Mouse (Mus musculus) brown adipose tissue, adult 24 weeks (tissue): ENCODE results near the gene Cdrt4. TPM values are rescaled to one million over a fixed set of nuclear protein-coding genes. Genes with fewer than 3 reads are reported as not detected.
A peak's percentile ranks its signal among the peaks of the same experiment; 100 is the strongest.

Experiments used
- H3K27ac ChIP-seq: fragments of 200-500 bp; replicated peaks from 2 replicates; pipeline ENCODE4 v1.5.1; 2012; ENCODE audit warnings: low read depth, mild to moderate bottlenecking, low read length
- H3K4me1 ChIP-seq: fragments of 200-500 bp; 2 replicates; pipeline ENCODE4 v1.6.1; 2012; ENCODE audit warnings: low read length, mixed read lengths; ENCODE audit not compliant: control insufficient read depth, insufficient read depth, insufficient read length
- H3K4me3 ChIP-seq: fragments of 200-500 bp; 2 replicates; pipeline ENCODE4 v1.5.1; 2012; ENCODE audit warnings: low read depth, mild to moderate bottlenecking, low read length, moderate library complexity; ENCODE audit not compliant: insufficient read depth
- polyA plus RNA-seq: library from polyadenylated mRNA; stranded (reverse); fragments of >200 nt; gene quantifications from 2 replicates; pipeline ENCODE4 v1.2.4, GENCODE M21; 2012; ENCODE audit not compliant: missing spikeins, insufficient read depth, insufficient read length

The Cdrt4 gene
- polyA plus RNA-seq, result not detected in 2 replicates

DNA sequence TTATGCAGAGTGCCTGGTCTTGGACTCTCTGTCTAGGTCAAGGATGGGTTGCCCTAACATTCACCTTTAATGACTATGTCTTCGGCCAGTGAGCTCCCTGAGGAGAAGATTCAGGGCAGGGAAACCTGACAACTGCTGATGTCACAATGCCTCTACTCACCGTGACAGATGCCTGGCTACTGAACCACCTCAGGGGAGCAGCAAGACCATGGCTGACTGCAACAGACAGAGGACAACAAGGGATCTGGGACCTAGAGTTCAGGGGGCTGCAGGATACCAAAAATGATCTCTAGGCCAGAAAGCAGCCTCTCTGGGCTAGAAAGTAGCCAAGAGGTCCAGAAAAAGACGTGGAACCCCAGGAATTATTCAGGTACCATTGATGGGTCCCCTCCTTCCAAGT lies at the start of gene Cdrt4:
Gene Cdrt4, plus strand, starts transcription at position 182 of the 400 bp plus-strand sequence.
- H3K4me1 ChIP-seq, result no peaks in the 10 kb centered on the region
- H3K27ac ChIP-seq, result no peak within 1 kb of the TSS
- no peak within 1 kb of the TSS for H3K4me3 ChIP-seq

DNA sequence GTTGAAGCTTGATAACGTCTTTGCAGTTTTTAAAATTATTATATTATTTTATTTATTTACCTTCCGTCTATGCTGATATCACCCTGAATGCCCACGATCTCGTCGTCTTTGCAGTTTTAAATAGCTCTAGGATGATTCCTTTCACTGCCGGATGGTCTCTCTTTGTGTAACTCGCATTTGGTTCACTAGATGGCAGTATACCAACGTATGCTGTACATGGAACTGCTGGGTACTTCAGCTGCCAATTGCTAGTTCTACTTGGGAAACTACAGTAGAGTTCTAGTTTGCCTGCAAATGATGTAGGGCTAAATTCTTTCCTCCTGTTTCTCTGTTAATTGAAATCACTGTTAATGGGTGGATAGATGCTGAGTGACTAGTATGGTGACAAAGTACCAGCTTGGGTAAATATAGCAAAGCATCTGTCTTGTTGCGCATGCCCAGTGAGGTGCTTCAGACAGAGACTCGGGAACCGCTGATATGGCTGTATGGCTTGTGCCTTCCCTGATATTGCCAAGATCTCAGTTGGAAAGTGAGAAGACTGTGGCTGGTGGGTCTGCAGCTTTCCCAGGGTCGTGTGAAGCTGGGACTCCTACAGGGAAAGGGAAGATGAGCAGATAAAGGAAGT lies 49.2 kb upstream of the Cdrt4 start:
- H3K4me3 ChIP-seq, result no peak overlapping the region
- no peaks in the 10 kb centered on the region for H3K4me1 ChIP-seq
- no peak overlapping the region for H3K27ac ChIP-seq

GRCm38 (mm10) chr11:62903871-62904495 lies 47.0 kb upstream of the Cdrt4 start:
- Histone ChIP-seq H3K4me1 (no peaks in the 10 kb centered on the region), H3K4me3 (no peak overlapping the region), H3K27ac (no peak overlapping the region)

GRCm38 (mm10) chr11:62909720-62910306 lies 41.2 kb upstream of the Cdrt4 start:
- Histone ChIP-seq H3K4me1 (no peaks in the 10 kb centered on the region), H3K4me3 (no peak overlapping the region), H3K27ac (no peak overlapping the region)

GRCm38 (mm10) chr11:62911362-62911761 lies 39.6 kb upstream of the Cdrt4 start:
- Histone ChIP-seq H3K4me3 (no peak overlapping the region), H3K27ac (no peak overlapping the region), H3K4me1 (no peaks in the 10 kb centered on the region)

DNA sequence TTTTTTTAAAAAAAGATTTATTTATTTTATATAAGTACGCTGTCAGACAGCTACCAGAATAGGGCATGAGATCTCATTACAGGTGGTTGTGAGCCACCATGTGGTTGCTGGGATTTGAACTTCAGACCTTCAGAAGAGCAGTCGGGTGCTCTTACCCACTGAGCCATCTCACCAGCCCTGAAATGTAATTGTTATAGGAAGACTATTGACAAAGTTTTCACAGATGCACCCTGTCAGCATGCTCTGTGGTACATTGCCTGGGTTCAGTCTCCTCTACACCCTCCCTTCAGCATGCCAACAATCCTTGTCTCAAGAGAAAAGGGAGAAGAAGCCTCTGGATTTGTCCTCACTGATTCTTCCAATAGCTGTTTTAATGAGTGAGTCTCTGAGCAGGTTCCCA lies 37.9 kb upstream of the Cdrt4 start:
- H3K27ac ChIP-seq, result no peak overlapping the region
- no peaks in the 10 kb centered on the region for H3K4me1 ChIP-seq
- no peak overlapping the region for H3K4me3 ChIP-seq

DNA sequence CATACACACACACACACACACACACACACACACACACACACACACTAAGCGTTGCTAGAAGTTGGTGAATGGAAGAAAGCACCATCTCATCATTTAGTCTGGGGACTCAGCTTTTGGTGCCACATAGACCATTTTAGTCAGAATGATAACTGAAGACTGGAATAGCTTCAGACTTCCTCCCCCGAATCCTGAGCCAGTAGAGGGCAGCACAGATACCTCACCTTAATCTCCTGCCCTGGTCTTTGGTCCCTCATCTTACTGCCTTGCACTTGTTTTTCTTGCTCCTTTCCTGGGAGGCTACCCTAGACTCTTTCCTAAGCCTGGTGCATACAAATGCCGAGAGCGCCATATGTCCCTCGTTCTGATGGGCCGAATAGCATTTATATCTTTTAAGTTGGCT lies 36.5 kb upstream of the Cdrt4 start:
- no peak overlapping the region for H3K4me3 ChIP-seq

DNA sequence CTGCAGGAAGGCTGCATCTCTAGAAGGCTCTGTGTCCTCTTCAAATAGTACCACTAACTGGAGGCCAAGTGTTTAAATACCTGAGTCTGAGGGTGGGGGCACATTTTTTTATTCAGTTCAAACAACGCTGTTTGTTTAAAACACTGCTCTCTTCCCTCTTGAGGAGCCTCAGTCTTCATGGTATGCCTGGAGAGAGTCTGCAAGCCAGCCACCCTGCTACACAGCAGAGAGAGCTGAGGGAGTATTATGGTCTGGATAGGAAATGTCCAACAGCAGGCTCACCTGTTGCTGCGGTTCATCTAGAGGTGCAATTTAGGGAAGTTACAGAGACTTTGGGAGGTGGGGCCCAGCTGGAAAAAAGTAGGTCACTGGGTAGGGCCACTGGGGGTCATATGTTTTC lies 35.5 kb upstream of the Cdrt4 start:
- Histone ChIP-seq H3K4me3 (no peak overlapping the region), H3K27ac (no peak overlapping the region), H3K4me1 (no peaks in the 10 kb centered on the region)

More for the DNA sequence above, 36.5 kb upstream of the Cdrt4 start:
- Histone ChIP-seq H3K27ac (no peak overlapping the region), H3K4me1 (no peaks in the 10 kb centered on the region)

- no peak overlapping the region for H3K27ac ChIP-seq
- no peaks in the 10 kb centered on the region for H3K4me1 ChIP-seq
- H3K4me3 ChIP-seq, result no peak overlapping the region
Observed at GRCm38 (mm10) chr11:62916765-62917164, 34.2 kb upstream of the Cdrt4 start.

- Histone ChIP-seq H3K27ac (no peak overlapping the region), H3K4me1 (no peaks in the 10 kb centered on the region), H3K4me3 (no peak overlapping the region)
Observed at GRCm38 (mm10) chr11:62919946-62920742, 30.8 kb upstream of the Cdrt4 start.

DNA sequence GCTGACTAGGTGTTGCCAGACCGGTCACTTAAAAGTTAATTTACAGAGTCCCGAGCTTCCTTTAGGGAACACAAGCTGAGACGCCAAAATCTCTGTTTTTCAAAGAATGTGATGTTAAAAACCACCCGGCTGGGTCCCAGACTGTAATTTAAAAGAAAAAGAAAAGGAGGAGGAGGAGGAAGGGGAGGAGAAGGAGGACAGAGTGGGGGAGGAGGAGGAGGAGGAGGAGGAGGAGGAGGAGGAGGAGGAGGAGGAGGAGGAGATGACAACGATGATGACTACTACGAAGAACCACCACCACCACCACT lies 30.3 kb upstream of the Cdrt4 start:
- H3K4me3 ChIP-seq, result no peak overlapping the region
- H3K4me1 ChIP-seq, result no peaks in the 10 kb centered on the region
- no peak overlapping the region for H3K27ac ChIP-seq

DNA sequence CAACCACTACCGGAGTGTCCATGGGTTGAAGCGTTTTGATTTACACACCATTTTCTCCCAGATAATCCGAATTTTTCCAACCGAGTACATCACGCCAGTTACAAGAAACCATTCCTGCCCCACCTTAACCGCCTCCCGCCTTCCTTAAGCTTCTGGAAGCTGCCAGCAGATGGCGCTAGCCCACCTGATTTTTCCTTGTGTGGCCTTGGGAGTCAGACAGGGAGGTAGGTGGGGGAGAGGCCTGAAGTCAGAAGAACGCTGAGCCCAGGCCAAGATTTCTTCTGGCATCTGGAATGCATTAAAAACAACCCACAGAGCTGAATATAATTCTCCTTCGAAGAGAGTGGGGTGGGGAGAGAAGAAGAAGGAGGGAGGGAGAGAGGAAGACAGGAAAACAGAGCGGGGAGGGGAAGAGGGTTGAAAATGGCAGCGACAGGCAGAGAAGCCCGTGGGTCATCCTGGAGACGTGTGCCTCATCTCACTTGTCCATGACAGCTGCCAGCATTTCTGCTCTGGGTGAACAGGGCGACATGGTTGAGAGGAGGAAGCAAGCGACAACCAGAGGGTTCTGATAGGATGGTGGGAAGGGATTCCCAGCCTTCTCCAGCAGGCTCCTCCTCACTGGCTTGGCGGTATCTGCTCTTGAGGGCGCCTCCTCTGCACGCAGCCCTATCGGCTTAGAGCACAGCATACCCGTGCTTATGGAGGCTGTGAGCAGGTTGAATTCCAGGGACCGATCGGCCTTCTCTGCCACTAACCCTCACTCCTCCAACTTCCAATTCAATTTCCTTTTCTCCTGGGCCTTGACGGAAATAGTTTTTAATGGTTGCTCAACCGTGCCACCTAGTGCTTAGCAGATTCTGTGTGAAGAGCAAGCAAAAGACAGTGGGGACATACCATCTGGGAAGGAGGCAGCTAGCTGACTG lies 29.7 kb upstream of the Cdrt4 start:
- peak overlapping the region; percentile 24 for H3K4me3 ChIP-seq

DNA sequence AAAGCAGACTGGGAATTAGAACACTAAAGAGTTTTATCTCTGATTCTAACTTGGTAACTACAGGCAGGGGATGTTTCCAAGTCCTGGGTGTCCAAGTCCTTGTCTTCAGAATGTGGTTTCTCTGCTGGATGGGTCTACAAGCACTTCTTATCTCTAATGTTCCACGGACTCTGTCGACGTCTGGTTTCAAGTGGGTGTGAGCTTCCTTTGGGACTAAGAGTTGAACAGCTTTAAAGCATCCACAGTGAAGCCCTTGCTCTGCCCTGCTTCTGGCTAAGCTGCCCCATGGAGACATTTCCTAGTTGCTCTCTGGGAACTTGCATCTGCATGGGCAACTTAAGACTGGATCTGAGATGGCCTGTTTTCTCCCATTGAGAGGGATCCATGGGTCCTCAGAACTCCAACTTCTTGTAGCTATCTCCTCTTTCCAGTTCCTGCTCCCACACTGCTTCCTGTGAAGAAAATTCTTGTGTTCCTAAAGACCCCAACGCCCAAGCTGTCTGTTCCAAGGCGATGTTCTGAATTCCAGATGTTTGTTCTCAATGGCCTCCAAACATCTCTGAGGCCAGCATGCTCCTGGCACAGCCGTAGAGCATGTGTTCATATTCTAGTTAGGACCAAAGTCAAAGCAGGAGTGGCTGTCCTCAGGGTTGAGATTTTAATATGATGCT lies 26.8 kb upstream of the Cdrt4 start:
- peak overlapping the region; percentile 34; the same call in 1 of the 2 replicates for H3K27ac ChIP-seq
- H3K4me3 ChIP-seq, result no peak overlapping the region
- no peaks in the 10 kb centered on the region for H3K4me1 ChIP-seq

More for the DNA sequence above, 29.7 kb upstream of the Cdrt4 start:
- Histone ChIP-seq H3K4me1 (no peaks in the 10 kb centered on the region), H3K27ac (peak overlapping the region; percentile 84)

DNA sequence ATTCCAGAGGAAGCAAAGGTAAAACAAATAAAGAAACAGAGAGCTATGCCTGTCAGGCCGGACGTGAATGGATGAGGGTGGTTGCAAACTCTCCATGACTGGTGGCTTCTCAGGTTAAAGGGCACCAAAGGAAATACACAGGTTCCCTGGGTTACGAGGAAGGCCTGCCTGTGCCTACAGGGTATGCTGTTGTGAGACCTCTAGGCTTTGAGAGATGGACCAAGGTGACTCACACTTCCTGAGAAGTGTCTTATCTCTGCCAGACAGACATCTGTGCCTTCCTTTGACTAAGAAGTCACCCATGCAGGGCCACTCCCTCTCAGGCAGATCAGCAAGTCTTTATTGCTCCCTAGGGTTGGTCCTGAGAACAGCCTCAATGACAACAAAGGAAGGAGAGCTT lies 21.2 kb upstream of the Cdrt4 start:
- H3K4me3 ChIP-seq, result no peak overlapping the region
- H3K4me1 ChIP-seq, result 0 out of 2 replicates have a peak, but pooled peaks cover 2% of the 10 kb centered on the region
- H3K27ac ChIP-seq, result no peak overlapping the region
